Mouse (Mus musculus): ENCODE data around the gene 1700018B08Rik.

DNA sequence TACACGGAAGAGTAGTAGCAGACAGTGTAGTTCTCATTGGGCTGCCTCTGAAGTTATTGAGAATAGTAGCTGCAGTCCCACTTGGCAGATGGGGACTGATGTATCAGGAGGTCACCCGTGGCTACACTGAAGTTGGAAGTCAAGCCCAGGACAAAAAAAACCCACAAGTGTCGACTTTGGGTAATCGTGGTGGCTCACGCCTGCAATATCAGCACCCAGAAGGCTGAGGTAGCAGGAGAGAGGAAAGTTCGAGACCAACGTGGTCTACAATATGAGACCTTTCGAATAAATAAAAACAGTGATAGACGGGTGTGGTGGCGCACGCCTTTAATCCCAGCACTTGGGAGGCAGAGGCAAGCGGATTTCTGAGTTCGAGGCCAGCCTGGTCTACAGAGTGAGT lies 40.6 kb upstream of the 1700018B08Rik start:
- TF ChIP-seq POLR2A (IDR thresholded peaks at IDR 0.05; ENCODE audit: borderline replicate concordance, control insufficient read depth, low read depth, low read length), result no peak
- no peak for TF ChIP-seq CTCF (IDR thresholded peaks at IDR 0.05; ENCODE audit: control insufficient read depth, insufficient read depth, low read length)
